Mouse (Mus musculus) limb, embryonic 10.5 days (tissue): ENCODE data around the gene Mtif3. TPM values are rescaled to one million over a fixed set of nuclear protein-coding genes. Genes with fewer than 3 reads are reported as not detected.

Experiments
- polyA plus RNA-seq: library from polyadenylated mRNA; unstranded; fragments of >200 nt; fragmentation: Nextera tagmentation; extraction: Ambion mirVana; gene quantifications from 2 replicates; pipeline ENCODE4 v1.2.1, GENCODE M21; 2016

The Mtif3 gene
- polyA plus RNA-seq, 1 experiment from 2014 or later: 21.0 TPM

Other genes with a start within 250 kb of the Mtif3 start
- gene Usp12, start 168.8 kb downstream of the Mtif3 start, polyA plus RNA-seq: 13.4 and 13.7 TPM in 2 replicates
- 536 and 605 TPM in 2 replicates for gene Rpl21, start 130.9 kb downstream of the Mtif3 start, polyA plus RNA-seq
- 30.9 and 40.1 TPM in 2 replicates for gene Rasl11a, start 118.7 kb downstream of the Mtif3 start, polyA plus RNA-seq
- 141 and 159 TPM in 2 replicates for gene Gtf3a, start 15.1 kb downstream of the Mtif3 start, polyA plus RNA-seq
- gene Lnx2, start 112.8 kb upstream of the Mtif3 start, polyA plus RNA-seq: 10.4 and 12.0 TPM in 2 replicates
- 129 and 149 TPM in 2 replicates for gene Polr1d, start 113.2 kb upstream of the Mtif3 start, polyA plus RNA-seq
- not detected in 2 replicates for gene Gsx1, start 224.9 kb upstream of the Mtif3 start, polyA plus RNA-seq